Mouse (Mus musculus) thymus, adult 2 months (tissue): ENCODE results near the gene Irgm2. TPM values are rescaled to one million over a fixed set of nuclear protein-coding genes. Genes with fewer than 3 reads are reported as not detected.
"Not testable (repeated sequence)": the region's sequence is repeated elsewhere in the genome, so short reads cannot be mapped to it uniquely, and the experiment has no call there.

Experiments used
- DNase-seq: peaks from one replicate; pipeline ENCODE4 v3.0.0; 2021
- H3K27ac ChIP-seq: fragments of 200-500 bp; 2 replicates; pipeline ENCODE4 v1.5.1; 2012; ENCODE audit warnings: low read length, control low read depth; ENCODE audit not compliant: control insufficient read depth, insufficient read depth
- H3K27me3 ChIP-seq: fragments of 200-500 bp; 2 replicates; pipeline ENCODE4 v1.6.1; 2012; ENCODE audit warnings: mild to moderate bottlenecking, low read length, moderate library complexity, mixed read lengths; ENCODE audit not compliant: control insufficient read depth, insufficient read depth
- H3K36me3 ChIP-seq: fragments of 200-500 bp; 2 replicates; pipeline ENCODE4 v1.6.1; 2012; ENCODE audit warnings: mild to moderate bottlenecking, low read length, moderate library complexity; ENCODE audit not compliant: control insufficient read depth, insufficient read depth
- H3K4me1 ChIP-seq: fragments of 200-500 bp; replicated peaks from 2 replicates; pipeline ENCODE4 v1.6.1; 2012; ENCODE audit warnings: low read length; ENCODE audit not compliant: control insufficient read depth, insufficient read depth
- H3K4me3 ChIP-seq: fragments of 200-500 bp; 2 replicates; pipeline ENCODE4 v1.5.1; 2012; ENCODE audit warnings: mild to moderate bottlenecking, low read length, control low read depth, moderate library complexity; ENCODE audit not compliant: control insufficient read depth, insufficient read depth
- CTCF ChIP-seq: fragments of 200-500 bp; IDR thresholded peaks from 2 replicates; pipeline ENCODE4 v1.5.1; 2012; ENCODE audit warnings: mild to moderate bottlenecking, control low read depth, low read length, moderate library complexity, borderline replicate concordance; ENCODE audit not compliant: control insufficient read depth, poor library complexity, insufficient read depth; ENCODE audit errors: extremely low read depth
- POLR2A ChIP-seq: fragments of 200-500 bp; IDR thresholded peaks from 2 replicates; pipeline ENCODE4 v1.6.1; 2012; ENCODE audit warnings: mild to moderate bottlenecking, low read length, control low read depth, moderate library complexity; ENCODE audit not compliant: control insufficient read depth, poor library complexity, insufficient read depth; ENCODE audit errors: extremely low read depth
- WGBS: fragments of 180-500 bp; shearing (Covaris S2); methylation state at CpG from one replicate; pipeline ENCODE4 v1.1.7; 2018; 5-methylcytosine and 5-hydroxymethylcytosine counted together
- polyA plus RNA-seq: library from polyadenylated mRNA; depleted of rRNA; stranded (reverse); fragments of >200 nt; gene quantifications from 2 replicates; pipeline ENCODE4 v1.2.3, GENCODE M21; 2012

The Irgm2 gene
- polyA plus RNA-seq, 1 experiment, result 20.1 TPM

- Histone ChIP-seq H3K27me3 (no peaks in the 10 kb centered on the region), H3K4me3 (no peak overlapping the region), H3K27ac (no peak overlapping the region), H3K4me1 (peaks cover 6% of the 10 kb centered on the region), H3K36me3 (peaks cover 6% of the 10 kb centered on the region)
- DNase-seq, result no peak
- TF ChIP-seq CTCF (no peak), POLR2A (no peak)
- 94% methylated on average over 4 of the region's 4 CpGs for WGBS
These were observed 29.8 kb upstream of the Irgm2 start for GRCm38 (mm10) chr11:58169666-58170065.

GRCm38 (mm10) chr11:58171459-58172091 lies 27.8 kb upstream of the Irgm2 start, which contains the start of gene Mrpl22:
Gene Mrpl22, plus strand, starts transcription at chr11:58171661.
- TF ChIP-seq CTCF (0 out of 2 replicates have a peak, but pooled peaks have one; percentile 35), POLR2A (peak; percentile 62; the same call in 1 of the 2 replicates)
- WGBS, result under 1% methylated on average over 34 of the region's 34 CpGs
- H3K27me3 ChIP-seq, result no peaks in the 10 kb centered on the region

GRCm38 (mm10) chr11:58179563-58179962 lies 19.9 kb upstream of the Irgm2 start:
- TF ChIP-seq CTCF, result no peak
- no peak for TF ChIP-seq POLR2A
- peaks cover 19% of the 10 kb centered on the region for H3K4me1 ChIP-seq
- no peak overlapping the region for H3K4me3 ChIP-seq
- no peaks in the 10 kb centered on the region for H3K27me3 ChIP-seq
- H3K27ac ChIP-seq, result no peak overlapping the region
- peak; percentile 84 for DNase-seq
- WGBS, result 29% methylated on average over 3 of the region's 3 CpGs
- peaks cover 29% of the 10 kb centered on the region for H3K36me3 ChIP-seq

More at GRCm38 (mm10) chr11:58171459-58172091, 27.8 kb upstream of the Irgm2 start, which contains the start of gene Mrpl22:
- H3K4me1 ChIP-seq, result peaks cover 6% of the 10 kb centered on the region
- H3K36me3 ChIP-seq, result peaks cover 19% of the 10 kb centered on the region
- peak within 1 kb of the TSS; percentile 68 for H3K4me3 ChIP-seq
- no peak within 1 kb of the TSS for H3K27ac ChIP-seq
- DNase-seq, result peak; percentile 95

- not testable (repeated sequence) for H3K27me3 ChIP-seq, H3K27ac ChIP-seq, H3K4me3 ChIP-seq
- 92% methylated on average over 6 of the region's 6 CpGs for WGBS
- DNase-seq, result peak; percentile 36
- Histone ChIP-seq H3K4me1 (peaks cover 23% of the 10 kb centered on the region), H3K36me3 (peaks cover 26% of the 10 kb centered on the region)
These were observed 19.4 kb upstream of the Irgm2 start for GRCm38 (mm10) chr11:58179986-58180385.

GRCm38 (mm10) chr11:58180756-58181155 lies 18.7 kb upstream of the Irgm2 start:
- no peak for DNase-seq
- no peak for TF ChIP-seq CTCF
- TF ChIP-seq POLR2A, result no peak
- 97% methylated on average over 7 of the region's 7 CpGs for WGBS
- Histone ChIP-seq H3K27ac (peak overlapping the region; percentile 92), H3K4me1 (peaks cover 23% of the 10 kb centered on the region), H3K4me3 (no peak overlapping the region), H3K27me3 (no peaks in the 10 kb centered on the region), H3K36me3 (peaks cover 18% of the 10 kb centered on the region)

- WGBS, result 12% methylated on average over 3 of the region's 3 CpGs
- Histone ChIP-seq H3K4me1 (peaks cover 23% of the 10 kb centered on the region), H3K27me3 (no peaks in the 10 kb centered on the region), H3K4me3 (no peak overlapping the region), H3K27ac (peak overlapping the region; percentile 16; the same call in 1 of the 2 replicates), H3K36me3 (no peaks in the 10 kb centered on the region)
- TF ChIP-seq POLR2A (no peak), CTCF (no peak)
- no peak for DNase-seq
These were observed 15.8 kb upstream of the Irgm2 start for GRCm38 (mm10) chr11:58183579-58183978.

- Histone ChIP-seq H3K36me3 (no peaks in the 10 kb centered on the region), H3K27ac (no peak overlapping the region), H3K27me3 (no peaks in the 10 kb centered on the region), H3K4me1 (peaks cover 11% of the 10 kb centered on the region), H3K4me3 (no peak overlapping the region)
- no peak for DNase-seq
- 89% methylated on average over 6 of the region's 6 CpGs for WGBS
- TF ChIP-seq POLR2A (no peak), CTCF (no peak)
These were observed 9.7 kb upstream of the Irgm2 start for GRCm38 (mm10) chr11:58189675-58190074.
